Mouse (Mus musculus): ENCODE data around the gene Npcd. TPM values are rescaled to one million over a fixed set of nuclear protein-coding genes. Genes with fewer than 3 reads are reported as not detected.

Gene Npcd
- polyA plus RNA-seq, 1 experiment from 2014 or later, result 2.5 TPM

DNA sequence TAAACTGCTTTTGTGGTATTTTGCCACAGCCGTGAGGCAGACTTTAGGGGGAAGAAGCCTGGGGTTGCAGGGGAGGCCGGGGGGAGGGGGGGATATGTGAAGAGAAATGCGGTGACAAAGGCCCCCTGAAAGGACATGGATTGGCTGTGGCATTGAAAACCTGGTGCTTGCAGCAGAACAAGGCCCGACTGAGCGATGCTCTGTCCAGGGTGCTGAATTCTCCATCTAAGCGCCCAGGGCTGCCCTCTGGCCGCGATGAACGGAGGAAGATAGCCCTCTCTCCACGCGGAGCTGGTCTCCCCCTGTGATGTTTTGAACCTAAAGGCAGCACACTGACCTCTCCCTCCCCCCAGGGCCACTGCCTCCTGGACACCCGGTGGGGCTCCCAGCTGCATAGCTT lies 42.5 kb downstream of the Npcd start:
- Histone ChIP-seq H3K9me3 (ENCODE audit: control insufficient read depth, low read length) (no peaks in the 10 kb centered on the region), H3K4me3 (ENCODE audit: low read depth, low read length) (no peak overlapping the region), H3K4me2 (ENCODE audit: low read depth, low read length) (no peak overlapping the region), H3K9ac (replicated peaks; ENCODE audit: low read depth, low read length) (no peak overlapping the region), H3K4me1 (ENCODE audit: control insufficient read depth, insufficient read depth, low read length) (no peaks in the 10 kb centered on the region), H3K36me3 (ENCODE audit: control insufficient read depth, insufficient read depth, low read length) (no peaks in the 10 kb centered on the region), H3K27me3 (ENCODE audit: control insufficient read depth, insufficient read depth, low read length) (no peaks in the 10 kb centered on the region), H3K27ac (ENCODE audit: low read depth, low read length) (no peak overlapping the region)
- 4% methylated on average over 12 of the region's 12 CpGs for WGBS
- no peak for ATAC-seq (ENCODE audit: low read depth)

DNA sequence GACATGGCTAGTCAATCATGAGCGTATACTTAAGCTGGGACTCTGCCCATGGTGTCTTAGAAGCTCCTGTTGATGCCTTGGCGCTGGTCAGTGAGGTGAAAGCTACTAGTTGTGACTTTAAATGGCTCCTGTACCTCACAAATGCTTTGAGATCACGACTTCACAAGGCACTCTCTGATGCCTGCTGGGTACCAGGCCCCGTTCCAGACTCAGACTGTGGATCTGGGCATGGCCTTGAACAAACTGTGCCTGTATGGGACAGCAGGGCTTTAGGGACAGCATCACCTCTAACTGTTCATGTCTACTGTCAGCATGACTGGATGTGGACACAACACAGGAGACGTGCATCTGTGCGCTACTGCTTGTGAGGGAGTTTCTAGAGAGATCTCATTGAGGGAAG lies 43.1 kb downstream of the Npcd start:
- 88% methylated on average over 6 of the region's 6 CpGs for WGBS
- H3K36me3 ChIP-seq (ENCODE audit: control insufficient read depth, insufficient read depth, low read length), result no peaks in the 10 kb centered on the region
- ATAC-seq (ENCODE audit: low read depth), result no peak
- H3K27me3 ChIP-seq (ENCODE audit: control insufficient read depth, insufficient read depth, low read length), result no peaks in the 10 kb centered on the region
- H3K4me3 ChIP-seq (ENCODE audit: low read depth, low read length), result no peak overlapping the region
- H3K27ac ChIP-seq (ENCODE audit: low read depth, low read length), result no peak overlapping the region
- H3K9ac ChIP-seq (replicated peaks; ENCODE audit: low read depth, low read length), result no peak overlapping the region
- no peaks in the 10 kb centered on the region for H3K4me1 ChIP-seq (ENCODE audit: control insufficient read depth, insufficient read depth, low read length)
- H3K9me3 ChIP-seq (ENCODE audit: control insufficient read depth, low read length), result no peaks in the 10 kb centered on the region
- H3K4me2 ChIP-seq (ENCODE audit: low read depth, low read length), result no peak overlapping the region

DNA sequence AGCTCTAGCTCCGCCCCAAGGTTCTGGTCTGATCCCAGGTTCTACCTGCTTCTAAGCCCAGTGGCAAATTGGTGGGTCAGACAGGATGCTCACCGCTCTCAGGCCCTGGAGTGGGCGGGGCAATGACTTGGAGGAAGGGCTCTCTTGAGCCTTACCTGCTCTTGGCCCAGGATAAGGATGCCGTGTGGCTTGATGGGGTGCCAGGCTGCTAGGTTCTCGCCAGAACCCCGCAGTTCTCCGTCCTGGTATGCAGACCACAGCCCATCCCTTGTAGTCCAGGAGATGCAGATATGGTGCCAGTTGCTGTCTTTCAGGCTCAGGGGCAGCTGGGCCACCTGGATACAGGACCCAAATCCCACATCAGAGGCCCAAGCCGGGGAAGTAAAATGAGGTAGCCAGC lies 43.9 kb downstream of the Npcd start:
- H3K9me3 ChIP-seq (ENCODE audit: control insufficient read depth, low read length), result no peaks in the 10 kb centered on the region
- no peak overlapping the region for H3K4me3 ChIP-seq (ENCODE audit: low read depth, low read length)
- no peaks in the 10 kb centered on the region for H3K36me3 ChIP-seq (ENCODE audit: control insufficient read depth, insufficient read depth, low read length)
- no peaks in the 10 kb centered on the region for H3K4me1 ChIP-seq (ENCODE audit: control insufficient read depth, insufficient read depth, low read length)
- H3K27ac ChIP-seq (ENCODE audit: low read depth, low read length), result no peak overlapping the region
- H3K27me3 ChIP-seq (ENCODE audit: control insufficient read depth, insufficient read depth, low read length), result no peaks in the 10 kb centered on the region
- WGBS, result 50% methylated on average over 8 of the region's 8 CpGs
- ATAC-seq (ENCODE audit: low read depth), result no peak
- no peak overlapping the region for H3K9ac ChIP-seq (replicated peaks; ENCODE audit: low read depth, low read length)
- H3K4me2 ChIP-seq (ENCODE audit: low read depth, low read length), result no peak overlapping the region

DNA sequence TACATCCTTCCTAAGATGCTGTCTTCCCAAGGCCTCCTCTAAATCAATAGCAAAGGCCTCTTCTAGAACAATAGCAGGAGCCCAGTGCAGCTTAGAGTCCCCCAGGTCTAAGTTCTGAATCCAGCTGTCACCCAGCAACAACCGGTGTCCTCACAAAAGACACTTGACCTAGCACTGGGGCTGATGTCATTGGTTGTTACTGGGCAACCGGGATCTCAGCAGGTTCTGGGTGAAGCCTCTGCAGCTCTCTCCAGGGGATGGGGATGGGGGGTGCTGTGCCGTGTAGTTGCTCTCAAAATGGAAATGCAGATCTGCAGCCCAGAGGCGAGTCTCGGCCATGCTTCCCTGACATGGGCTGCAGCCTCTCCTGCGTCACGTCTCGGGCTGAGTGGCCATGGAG lies 46.2 kb downstream of the Npcd start:
- ATAC-seq (ENCODE audit: low read depth), result no peak

DNA sequence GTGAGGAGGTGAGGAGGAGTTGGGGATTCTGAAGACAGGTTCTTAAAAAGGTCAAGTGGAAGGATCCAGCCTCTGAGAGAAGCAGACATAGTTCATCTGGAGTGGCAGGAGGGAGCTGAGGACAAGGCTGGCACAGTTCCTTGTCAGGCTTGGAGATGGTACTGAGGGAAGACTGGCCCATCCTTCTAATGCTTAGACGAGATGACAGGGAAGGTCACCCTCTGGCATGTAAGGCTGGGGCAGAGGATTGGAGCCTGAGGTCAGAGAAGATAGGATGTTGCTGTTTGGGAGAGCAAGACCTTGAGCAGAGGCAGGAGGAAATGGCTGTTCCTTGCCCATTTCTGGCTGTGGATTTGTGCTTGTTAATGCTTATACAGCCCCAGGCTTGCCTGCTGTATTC lies 49.0 kb downstream of the Npcd start:
- ATAC-seq (ENCODE audit: low read depth), result no peak
- Histone ChIP-seq H3K9me3 (ENCODE audit: control insufficient read depth, low read length) (no peaks in the 10 kb centered on the region), H3K36me3 (ENCODE audit: control insufficient read depth, insufficient read depth, low read length) (no peaks in the 10 kb centered on the region), H3K4me3 (ENCODE audit: low read depth, low read length) (no peak overlapping the region), H3K27me3 (ENCODE audit: control insufficient read depth, insufficient read depth, low read length) (no peaks in the 10 kb centered on the region), H3K27ac (ENCODE audit: low read depth, low read length) (no peak overlapping the region), H3K9ac (replicated peaks; ENCODE audit: low read depth, low read length) (no peak overlapping the region), H3K4me2 (ENCODE audit: low read depth, low read length) (no peak overlapping the region), H3K4me1 (ENCODE audit: control insufficient read depth, insufficient read depth, low read length) (no peaks in the 10 kb centered on the region)
- 75% methylated on average over 1 of the region's 1 CpGs for WGBS

More for the DNA sequence above, 46.2 kb downstream of the Npcd start:
- WGBS, result 35% methylated on average over 8 of the region's 8 CpGs
- no peak overlapping the region for H3K4me2 ChIP-seq (ENCODE audit: low read depth, low read length)
- no peak overlapping the region for H3K9ac ChIP-seq (replicated peaks; ENCODE audit: low read depth, low read length)
- H3K27me3 ChIP-seq (ENCODE audit: control insufficient read depth, insufficient read depth, low read length), result no peaks in the 10 kb centered on the region
- no peak overlapping the region; the same call in 1 of the 2 replicates for H3K27ac ChIP-seq (ENCODE audit: low read depth, low read length)
- no peak overlapping the region for H3K4me3 ChIP-seq (ENCODE audit: low read depth, low read length)
- no peaks in the 10 kb centered on the region for H3K36me3 ChIP-seq (ENCODE audit: control insufficient read depth, insufficient read depth, low read length)
- H3K4me1 ChIP-seq (ENCODE audit: control insufficient read depth, insufficient read depth, low read length), result no peaks in the 10 kb centered on the region
- H3K9me3 ChIP-seq (ENCODE audit: control insufficient read depth, low read length), result no peaks in the 10 kb centered on the region

DNA sequence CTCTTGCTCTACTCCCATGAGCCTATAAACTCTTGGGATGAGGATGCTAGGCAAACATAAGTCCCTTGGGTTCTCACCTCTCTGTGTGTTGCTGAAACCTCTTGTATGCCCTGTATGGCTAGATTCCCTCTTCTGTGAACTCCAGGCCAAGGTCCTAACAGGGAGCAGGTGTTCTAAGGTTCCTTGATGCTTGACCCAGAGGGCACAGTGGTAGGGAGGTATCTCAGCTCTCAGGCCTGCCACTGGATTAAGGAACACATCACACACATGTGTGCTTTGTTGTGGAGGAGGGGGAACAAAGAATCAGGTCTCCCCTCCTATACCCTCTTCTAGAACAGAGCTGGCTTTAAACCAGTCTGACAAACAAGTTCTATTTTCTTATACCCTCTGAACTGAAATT lies 56.3 kb downstream of the Npcd start, which contains the start of gene Dnal4:
Gene Dnal4, minus strand, starts transcription at position 101 of the 400 bp plus-strand sequence.
- peaks cover 12% of the 10 kb centered on the region; the same call in 1 of the 2 replicates for H3K4me1 ChIP-seq (ENCODE audit: control insufficient read depth, insufficient read depth, low read length)
- no peak within 1 kb of the TSS for H3K4me3 ChIP-seq (ENCODE audit: low read depth, low read length)
- H3K36me3 ChIP-seq (ENCODE audit: control insufficient read depth, insufficient read depth, low read length), result no peaks in the 10 kb centered on the region
- ATAC-seq (ENCODE audit: low read depth), result no peak
- no peak within 1 kb of the TSS for H3K27ac ChIP-seq (ENCODE audit: low read depth, low read length)
- H3K9ac ChIP-seq (replicated peaks; ENCODE audit: low read depth, low read length), result no peak within 1 kb of the TSS
- H3K27me3 ChIP-seq (ENCODE audit: control insufficient read depth, insufficient read depth, low read length), result no peaks in the 10 kb centered on the region
- H3K9me3 ChIP-seq (ENCODE audit: control insufficient read depth, low read length), result no peaks in the 10 kb centered on the region
- no peak within 1 kb of the TSS for H3K4me2 ChIP-seq (ENCODE audit: low read depth, low read length)

- 74% methylated on average over 7 of the region's 7 CpGs for WGBS
- no peak for ATAC-seq (ENCODE audit: low read depth)
- no peak overlapping the region for H3K4me2 ChIP-seq (ENCODE audit: low read depth, low read length)
- no peak overlapping the region for H3K27ac ChIP-seq (ENCODE audit: low read depth, low read length)
- H3K4me1 ChIP-seq (ENCODE audit: control insufficient read depth, insufficient read depth, low read length), result peaks cover 16% of the 10 kb centered on the region
- no peak overlapping the region for H3K4me3 ChIP-seq (ENCODE audit: low read depth, low read length)
- no peaks in the 10 kb centered on the region for H3K27me3 ChIP-seq (ENCODE audit: control insufficient read depth, insufficient read depth, low read length)
- no peak overlapping the region for H3K9ac ChIP-seq (replicated peaks; ENCODE audit: low read depth, low read length)
- no peaks in the 10 kb centered on the region for H3K9me3 ChIP-seq (ENCODE audit: control insufficient read depth, low read length)
- no peaks in the 10 kb centered on the region for H3K36me3 ChIP-seq (ENCODE audit: control insufficient read depth, insufficient read depth, low read length)
Observed at GRCm38 (mm10) chr15:79775662-79776061, 58.4 kb downstream of the Npcd start.

DNA sequence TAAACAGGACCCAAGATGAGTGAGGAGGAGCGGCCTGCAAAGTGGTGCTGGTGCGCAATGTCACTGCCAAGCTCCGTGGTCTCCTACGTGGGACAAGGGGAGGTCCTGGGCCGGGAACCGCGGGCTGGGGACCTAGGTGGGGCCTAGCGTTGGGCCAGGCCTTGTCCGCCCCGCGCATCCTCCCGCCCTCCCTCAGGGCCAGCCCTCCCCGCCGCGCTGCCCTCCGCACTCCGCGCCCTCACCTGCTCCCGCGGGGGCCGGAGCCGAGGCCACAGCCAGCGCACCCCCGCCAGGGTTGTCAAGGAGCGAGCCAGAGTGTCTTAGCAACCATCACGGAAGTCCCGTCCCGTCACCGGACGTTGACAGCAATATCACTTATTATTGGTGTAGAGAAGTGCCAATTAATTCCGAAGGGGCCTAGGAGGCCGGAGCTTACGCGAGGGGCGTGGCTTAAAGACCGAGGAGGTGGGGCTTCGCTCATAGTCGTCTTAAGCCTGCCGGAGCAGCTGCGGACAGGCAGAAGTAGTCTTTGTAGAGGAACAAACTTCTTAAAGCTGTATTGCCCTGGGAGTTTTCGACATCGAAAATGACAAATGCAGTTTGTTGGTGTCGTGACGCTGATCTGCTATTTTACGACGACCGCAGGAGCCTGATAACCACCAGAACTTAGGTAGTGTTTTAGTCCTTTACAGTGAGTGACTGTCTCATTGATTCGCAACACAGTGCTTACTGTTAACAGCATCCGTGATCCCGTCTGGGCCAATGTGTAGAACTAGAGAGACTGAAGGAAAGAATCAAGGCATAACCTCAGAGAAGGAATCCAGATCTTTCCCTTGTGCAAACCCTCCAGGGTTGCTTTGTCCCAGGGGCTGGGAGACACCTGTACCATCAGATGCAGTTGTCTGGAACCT lies 59.7 kb downstream of the Npcd start:
- H3K9me3 ChIP-seq (ENCODE audit: control insufficient read depth, low read length), result no peaks in the 10 kb centered on the region
- H3K27me3 ChIP-seq (ENCODE audit: control insufficient read depth, insufficient read depth, low read length), result no peaks in the 10 kb centered on the region
- H3K4me2 ChIP-seq (ENCODE audit: low read depth, low read length), result peak overlapping the region; percentile 65
- peak overlapping the region; percentile 69 for H3K9ac ChIP-seq (replicated peaks; ENCODE audit: low read depth, low read length)
- peaks cover 17% of the 10 kb centered on the region for H3K4me1 ChIP-seq (ENCODE audit: control insufficient read depth, insufficient read depth, low read length)
- no peaks in the 10 kb centered on the region for H3K36me3 ChIP-seq (ENCODE audit: control insufficient read depth, insufficient read depth, low read length)
- peak overlapping the region; percentile 66 for H3K27ac ChIP-seq (ENCODE audit: low read depth, low read length)
- peak overlapping the region; percentile 65 for H3K4me3 ChIP-seq (ENCODE audit: low read depth, low read length)
- WGBS, result under 1% methylated on average over 49 of the region's 50 CpGs
- peak; percentile 99 for ATAC-seq (ENCODE audit: low read depth)

GRCm38 (mm10) chr15:79770629-79771240 lies 63.3 kb downstream of the Npcd start:
- H3K9me3 ChIP-seq (ENCODE audit: control insufficient read depth, low read length), result no peaks in the 10 kb centered on the region
- no peaks in the 10 kb centered on the region for H3K27me3 ChIP-seq (ENCODE audit: control insufficient read depth, insufficient read depth, low read length)
- no peaks in the 10 kb centered on the region for H3K36me3 ChIP-seq (ENCODE audit: control insufficient read depth, insufficient read depth, low read length)
- H3K4me3 ChIP-seq (ENCODE audit: low read depth, low read length), result no peak overlapping the region
- WGBS, result 39% methylated on average over 21 of the region's 21 CpGs
- no peak overlapping the region for H3K9ac ChIP-seq (replicated peaks; ENCODE audit: low read depth, low read length)
- no peak overlapping the region for H3K27ac ChIP-seq (ENCODE audit: low read depth, low read length)
- peaks cover 17% of the 10 kb centered on the region for H3K4me1 ChIP-seq (ENCODE audit: control insufficient read depth, insufficient read depth, low read length)
- ATAC-seq (ENCODE audit: low read depth), result no peak
- peak overlapping the region; percentile 16; the same call in 1 of the 2 replicates for H3K4me2 ChIP-seq (ENCODE audit: low read depth, low read length)
